ENCODE assay signal across 9 mouse cellular contexts in genomic region chrX:94185156-94185555, GRCm38 (mm10). TPM values are rescaled to one million over a fixed set of nuclear protein-coding genes. Genes with fewer than 3 reads are reported as not detected.
A peak's percentile ranks its signal among the peaks of the same experiment; 100 is the strongest.
DNase-seq lines count a peak whose midpoint lies in the region; ATAC-seq lines count a peak whose summit lies in the region.
"Had no signal": no experiment of that assay in that cellular context is flagged by ENCODE, and none has a peak within 500 bp of the region (broad histone marks: within the 10 kb centered on the region; RNA-seq: fewer than 3 reads in every experiment).

No protein-coding gene starts in this region.

- H3K9me3 ChIP-seq in liver, embryonic 11.5 days (ENCODE audit: control insufficient read depth, low read length), result no peaks in the 10 kb centered on the region
- H3K9me3 ChIP-seq: neural tube, embryonic 12.5 days had no signal

- 60% methylated on average over 1 of the region's 1 CpGs for WGBS in liver, embryonic 11.5 days

- no peak overlapping the region for H3K4me3 ChIP-seq in liver, embryonic 11.5 days (ENCODE audit: low read depth, low read length)
- H3K4me3 ChIP-seq: neural tube, embryonic 12.5 days had no signal

- no peaks in the 10 kb centered on the region for H3K36me3 ChIP-seq in liver, embryonic 11.5 days (ENCODE audit: control insufficient read depth, insufficient read depth, low read length)
- H3K36me3 ChIP-seq: neural tube, embryonic 12.5 days had no signal

- DNase-seq in liver, embryonic 11.5 days (ENCODE audit: low spot score), result no peak
- DNase-seq in liver (no peak), NIH3T3 (ENCODE audit: low read depth) (peak; percentile 52)
- no peak for DNase-seq in ovary, postnatal 10 days (ENCODE audit: low spot score)
- DNase-seq in heart, adult 8-10 months (ENCODE audit: low spot score), result no peak
- DNase-seq: cerebellum, adult 2 months had no signal

- 0 out of 2 replicates have a peak, but pooled peaks have one; percentile 29 for ATAC-seq in liver, embryonic 11.5 days (replicated peaks; ENCODE audit: low FRiP score)
- peak; percentile 37 for ATAC-seq in CD4-positive, CD25-positive, alpha-beta regulatory T cell, adult 4 months
- ATAC-seq in megakaryocyte progenitor cell, adult 5-6 weeks (replicated peaks; ENCODE audit: poor library complexity), result peak; percentile 50

- no peaks in the 10 kb centered on the region; the same call in 1 of the 2 replicates for H3K27me3 ChIP-seq in liver, embryonic 11.5 days (replicated peaks; ENCODE audit: control insufficient read depth, insufficient read depth, low read length)
- H3K27me3 ChIP-seq: neural tube, embryonic 12.5 days had no signal

- H3K27ac ChIP-seq in liver, embryonic 11.5 days (ENCODE audit: low read depth, low read length), result no peak overlapping the region
- H3K27ac ChIP-seq: neural tube, embryonic 12.5 days had no signal

- H3K4me2 ChIP-seq in liver, embryonic 11.5 days, result no peak overlapping the region
- H3K4me2 ChIP-seq: neural tube, embryonic 12.5 days had no signal

- no peaks in the 10 kb centered on the region for H3K4me1 ChIP-seq in liver, embryonic 11.5 days (replicated peaks; ENCODE audit: control insufficient read depth, insufficient read depth, low read length)
- H3K4me1 ChIP-seq: neural tube, embryonic 12.5 days had no signal

- no peak overlapping the region for H3K9ac ChIP-seq in liver, embryonic 11.5 days (ENCODE audit: low read depth, low read length)
- H3K9ac ChIP-seq: neural tube, embryonic 12.5 days had no signal

RNA-seq across cellular contexts. Expression of gene Eif2s3x, which starts 27.5 kb away (rescaled TPM):
- polyA plus RNA-seq in liver, embryonic 11.5 days (2014; fragmentation: Nextera tagmentation; extraction: Ambion mirVana), result 110 and 124 TPM in 2 replicates
- 10 to 100 TPM; 57.3 to 74.9 TPM for polyA plus RNA-seq in CD4-positive, CD25-positive, alpha-beta regulatory T cell, adult 4 months (2017; shearing (Covaris generic))
- total RNA-seq in megakaryocyte progenitor cell, adult 5-6 weeks (2015), result 200 and 204 TPM in 2 replicates
- total RNA-seq in megakaryocyte progenitor cell, adult 5-6 weeks (2017), result 183 and 230 TPM in 2 replicates
- total RNA-seq in heart, adult 8-10 months (2022), result 100 to 1,000 TPM in 3 of 4 experiments, 10 to 100 TPM in 1; 95.2 to 166 (median 124) TPM

RNA-seq across cellular contexts. Expression of gene Klhl15, which starts 49.2 kb away (rescaled TPM):
- 7.8 and 9.1 TPM in 2 replicates for polyA plus RNA-seq in liver, embryonic 11.5 days (2014; fragmentation: Nextera tagmentation; extraction: Ambion mirVana)
- polyA plus RNA-seq in CD4-positive, CD25-positive, alpha-beta regulatory T cell, adult 4 months (2017; shearing (Covaris generic)), result 1 to 10 TPM; 8.0 to 8.5 TPM
- total RNA-seq in megakaryocyte progenitor cell, adult 5-6 weeks (2015), result 13.4 and 15.6 TPM in 2 replicates
- total RNA-seq in megakaryocyte progenitor cell, adult 5-6 weeks (2017), result 7.2 and 8.4 TPM in 2 replicates
- total RNA-seq in heart, adult 8-10 months (2022), result 1 to 10 TPM; 5.7 to 7.5 (median 6.7) TPM
